Mouse (Mus musculus): ENCODE results near the gene Nectin4. TPM values are rescaled to one million over a fixed set of nuclear protein-coding genes. Genes with fewer than 3 reads are reported as not detected.

Nectin4 gene
- polyA plus RNA-seq, 1 experiment from 2014 or later = 3.8 TPM

- Histone ChIP-seq H3K9me3 (0 out of 2 replicates have a peak, but pooled peaks cover 3% of the 10 kb centered on the region), H3K4me3 (replicated peaks) (peak overlapping the region; percentile 43), H3K27ac (no peak overlapping the region), H3K9ac (peak overlapping the region; percentile 48), H3K27me3 (replicated peaks) (no peaks in the 10 kb centered on the region), H3K36me3 (peaks cover 12% of the 10 kb centered on the region; the same call in 1 of the 2 replicates), H3K4me2 (replicated peaks) (peak overlapping the region; percentile 76), H3K4me1 (replicated peaks) (peaks cover 8% of the 10 kb centered on the region)
- WGBS = 28% methylated on average over 16 of the region's 16 CpGs
- peak; percentile 86 for ATAC-seq
These were observed 8.5 kb upstream of the Nectin4 start for GRCm38 (mm10) chr1:171361106-171362103.

- Histone ChIP-seq H3K4me3 (replicated peaks) (no peak overlapping the region), H3K9me3 (no peaks in the 10 kb centered on the region), H3K9ac (no peak overlapping the region), H3K36me3 (no peaks in the 10 kb centered on the region), H3K27me3 (replicated peaks) (no peaks in the 10 kb centered on the region; the same call in 1 of the 2 replicates), H3K4me2 (replicated peaks) (no peak overlapping the region), H3K4me1 (replicated peaks) (peaks cover 9% of the 10 kb centered on the region), H3K27ac (no peak overlapping the region)
- 58% methylated on average over 7 of the region's 7 CpGs for WGBS
- no peak for ATAC-seq
These were observed 4.0 kb upstream of the Nectin4 start for GRCm38 (mm10) chr1:171365934-171366333.

GRCm38 (mm10) chr1:171372880-171373279 is 3.0 kb downstream of the Nectin4 start:
- H3K9me3 ChIP-seq = no peaks in the 10 kb centered on the region
- no peak overlapping the region for H3K4me3 ChIP-seq (replicated peaks)
- no peak overlapping the region for H3K27ac ChIP-seq
- 60% methylated on average over 3 of the region's 3 CpGs for WGBS
- no peak overlapping the region for H3K9ac ChIP-seq
- H3K36me3 ChIP-seq = no peaks in the 10 kb centered on the region
- peaks cover 22% of the 10 kb centered on the region for H3K4me1 ChIP-seq (replicated peaks)
- peak overlapping the region; percentile 17; the same call in 1 of the 2 replicates for H3K4me2 ChIP-seq (replicated peaks)
- no peak for ATAC-seq
- no peaks in the 10 kb centered on the region; the same call in 1 of the 2 replicates for H3K27me3 ChIP-seq (replicated peaks)

GRCm38 (mm10) chr1:171373946-171374345 is 4.0 kb downstream of the Nectin4 start:
- Histone ChIP-seq H3K27me3 (replicated peaks) (no peaks in the 10 kb centered on the region; the same call in 1 of the 2 replicates), H3K9me3 (no peaks in the 10 kb centered on the region), H3K36me3 (no peaks in the 10 kb centered on the region), H3K9ac (no peak overlapping the region), H3K4me3 (replicated peaks) (no peak overlapping the region), H3K27ac (no peak overlapping the region), H3K4me1 (replicated peaks) (peaks cover 22% of the 10 kb centered on the region), H3K4me2 (replicated peaks) (peak overlapping the region; percentile 9; the same call in 1 of the 2 replicates)
- WGBS = 10% methylated on average over 4 of the region's 4 CpGs
- ATAC-seq = no peak

GRCm38 (mm10) chr1:171375646-171376097 is 5.8 kb downstream of the Nectin4 start:
- peak; percentile 87 for ATAC-seq
- Histone ChIP-seq H3K9me3 (no peaks in the 10 kb centered on the region), H3K27me3 (replicated peaks) (0 out of 2 replicates have a peak, but pooled peaks cover 3% of the 10 kb centered on the region), H3K27ac (no peak overlapping the region), H3K4me3 (replicated peaks) (no peak overlapping the region), H3K9ac (no peak overlapping the region), H3K36me3 (no peaks in the 10 kb centered on the region), H3K4me1 (replicated peaks) (peaks cover 28% of the 10 kb centered on the region), H3K4me2 (replicated peaks) (peak overlapping the region; percentile 30)
- 32% methylated on average over 9 of the region's 9 CpGs for WGBS

- no peak overlapping the region for H3K9ac ChIP-seq
- H3K4me3 ChIP-seq (replicated peaks) = no peak overlapping the region
- no peaks in the 10 kb centered on the region for H3K9me3 ChIP-seq
- no peak overlapping the region for H3K4me2 ChIP-seq (replicated peaks)
- 0 out of 2 replicates have a peak, but pooled peaks cover 3% of the 10 kb centered on the region for H3K27me3 ChIP-seq (replicated peaks)
- 79% methylated on average over 6 of the region's 6 CpGs for WGBS
- H3K27ac ChIP-seq = no peak overlapping the region
- no peaks in the 10 kb centered on the region for H3K36me3 ChIP-seq
- peaks cover 24% of the 10 kb centered on the region for H3K4me1 ChIP-seq (replicated peaks)
- no peak for ATAC-seq
These were observed 8.4 kb downstream of the Nectin4 start for GRCm38 (mm10) chr1:171378298-171378697.

GRCm38 (mm10) chr1:171379935-171380599 is 10.2 kb downstream of the Nectin4 start:
- 7% methylated on average over 31 of the region's 31 CpGs for WGBS
- H3K4me1 ChIP-seq (replicated peaks) = peaks cover 22% of the 10 kb centered on the region
- no peak overlapping the region; the same call in 1 of the 2 replicates for H3K9ac ChIP-seq
- H3K36me3 ChIP-seq = no peaks in the 10 kb centered on the region
- H3K27ac ChIP-seq = no peak overlapping the region
- H3K27me3 ChIP-seq (replicated peaks) = 0 out of 2 replicates have a peak, but pooled peaks cover 3% of the 10 kb centered on the region
- H3K4me2 ChIP-seq (replicated peaks) = peak overlapping the region; percentile 61
- ATAC-seq = peak; percentile 39
- H3K9me3 ChIP-seq = no peaks in the 10 kb centered on the region
- H3K4me3 ChIP-seq (replicated peaks) = peak overlapping the region; percentile 23

GRCm38 (mm10) chr1:171382096-171382620 is 12.3 kb downstream of the Nectin4 start:
- peaks cover 12% of the 10 kb centered on the region; the same call in 1 of the 2 replicates for H3K4me1 ChIP-seq (replicated peaks)
- no peak overlapping the region for H3K4me2 ChIP-seq (replicated peaks)
- 0 out of 2 replicates have a peak, but pooled peaks cover 3% of the 10 kb centered on the region for H3K27me3 ChIP-seq (replicated peaks)
- ATAC-seq = no peak
- no peak overlapping the region for H3K4me3 ChIP-seq (replicated peaks)
- no peaks in the 10 kb centered on the region for H3K9me3 ChIP-seq
- H3K9ac ChIP-seq = no peak overlapping the region
- WGBS = 86% methylated on average over 11 of the region's 11 CpGs
- no peak overlapping the region for H3K27ac ChIP-seq
- no peaks in the 10 kb centered on the region for H3K36me3 ChIP-seq

GRCm38 (mm10) chr1:171384361-171384760 is 14.5 kb downstream of the Nectin4 start:
- H3K36me3 ChIP-seq = no peaks in the 10 kb centered on the region
- no peaks in the 10 kb centered on the region for H3K9me3 ChIP-seq
- H3K9ac ChIP-seq = no peak overlapping the region
- ATAC-seq = no peak
- H3K27me3 ChIP-seq (replicated peaks) = 0 out of 2 replicates have a peak, but pooled peaks cover 3% of the 10 kb centered on the region
- no peak overlapping the region for H3K4me2 ChIP-seq (replicated peaks)
- H3K4me1 ChIP-seq (replicated peaks) = peaks cover 10% of the 10 kb centered on the region; the same call in 1 of the 2 replicates
- no peak overlapping the region for H3K4me3 ChIP-seq (replicated peaks)
- 65% methylated on average over 9 of the region's 9 CpGs for WGBS
- H3K27ac ChIP-seq = no peak overlapping the region

GRCm38 (mm10) chr1:171385171-171385570 is 15.3 kb downstream of the Nectin4 start:
- WGBS = 52% methylated on average over 9 of the region's 9 CpGs
- Histone ChIP-seq H3K27ac (no peak overlapping the region), H3K36me3 (no peaks in the 10 kb centered on the region), H3K4me3 (replicated peaks) (no peak overlapping the region), H3K4me1 (replicated peaks) (peaks cover 3% of the 10 kb centered on the region; the same call in 1 of the 2 replicates), H3K9me3 (no peaks in the 10 kb centered on the region), H3K4me2 (replicated peaks) (no peak overlapping the region), H3K9ac (no peak overlapping the region), H3K27me3 (replicated peaks) (0 out of 2 replicates have a peak, but pooled peaks cover 1% of the 10 kb centered on the region)
- ATAC-seq = no peak

GRCm38 (mm10) chr1:171387099-171387498 is 17.2 kb downstream of the Nectin4 start:
- Histone ChIP-seq H3K4me3 (replicated peaks) (no peak overlapping the region), H3K9me3 (no peaks in the 10 kb centered on the region), H3K4me2 (replicated peaks) (no peak overlapping the region), H3K9ac (no peak overlapping the region), H3K27me3 (replicated peaks) (no peaks in the 10 kb centered on the region), H3K36me3 (no peaks in the 10 kb centered on the region), H3K27ac (no peak overlapping the region), H3K4me1 (replicated peaks) (no peaks in the 10 kb centered on the region)
- WGBS = 26% methylated on average over 6 of the region's 6 CpGs
- no peak for ATAC-seq
